Mouse (Mus musculus): ENCODE data around the gene Pxmp4.

GRCm38 (mm10) chr2:154571976-154572375 is 31.5 kb downstream of the Pxmp4 start:
- TF ChIP-seq CTCF (IDR thresholded peaks at IDR 0.05; ENCODE audit: extremely low read depth, insufficient read length, insufficient replicate concordance, low read depth, low read length), result no peak
- TF ChIP-seq POLR2A (IDR thresholded peaks at IDR 0.05; ENCODE audit: low read depth, low read length), result no peak
